Mouse (Mus musculus): ENCODE data around the gene Cacul1. TPM values are rescaled to one million over a fixed set of nuclear protein-coding genes. Genes with fewer than 3 reads are reported as not detected.
A peak's percentile ranks its signal among the peaks of the same experiment; 100 is the strongest.

Cacul1 gene
- polyA plus RNA-seq, 1 experiment from 2014 or later: 18.6 TPM

GRCm38 (mm10) chr19:60583201-60583600 lies 2.4 kb upstream of the Cacul1 start:
- Histone ChIP-seq H3K4me2 (no peak overlapping the region), H3K36me3 (no peaks in the 10 kb centered on the region), H3K9ac (no peak overlapping the region), H3K27ac (no peak overlapping the region), H3K4me3 (no peak overlapping the region), H3K27me3 (no peaks in the 10 kb centered on the region), H3K9me3 (no peaks in the 10 kb centered on the region), H3K4me1 (peaks cover 14% of the 10 kb centered on the region)
- 90% methylated on average over 2 of the region's 2 CpGs for WGBS
- no peak for ATAC-seq (ENCODE audit: insufficient number of reproducible peaks, low FRiP score, low TSS enrichment, low read depth)

GRCm38 (mm10) chr19:60581377-60582290 lies 809 bp upstream of the Cacul1 start:
- peak overlapping the region; percentile 53 for H3K4me2 ChIP-seq
- peak overlapping the region; percentile 96 for H3K4me3 ChIP-seq
- H3K9ac ChIP-seq: 0 out of 2 replicates have a peak overlapping the region, but pooled peaks have one; percentile 35
- peak overlapping the region; percentile 90 for H3K27ac ChIP-seq
- no peaks in the 10 kb centered on the region for H3K9me3 ChIP-seq
- ATAC-seq (ENCODE audit: insufficient number of reproducible peaks, low FRiP score, low TSS enrichment, low read depth): no peak; the same call in 1 of the 2 replicates
- H3K36me3 ChIP-seq: no peaks in the 10 kb centered on the region
- H3K4me1 ChIP-seq: peaks cover 14% of the 10 kb centered on the region
- WGBS: 38% methylated on average over 4 of the region's 4 CpGs
- no peaks in the 10 kb centered on the region for H3K27me3 ChIP-seq

- Histone ChIP-seq H3K9ac (peak overlapping the region; percentile 92), H3K4me2 (peak overlapping the region; percentile 53), H3K9me3 (no peaks in the 10 kb centered on the region), H3K27me3 (no peaks in the 10 kb centered on the region), H3K4me1 (peaks cover 14% of the 10 kb centered on the region), H3K36me3 (0 out of 2 replicates have a peak, but pooled peaks cover 3% of the 10 kb centered on the region), H3K27ac (peak overlapping the region; percentile 90), H3K4me3 (peak overlapping the region; percentile 96)
- under 1% methylated on average over 32 of the region's 34 CpGs for WGBS
- ATAC-seq (ENCODE audit: insufficient number of reproducible peaks, low FRiP score, low TSS enrichment, low read depth): 0 out of 2 replicates have a peak, but pooled peaks have one; percentile 8
Measured at GRCm38 (mm10) chr19:60579771-60580581, 849 bp downstream of the Cacul1 start.

- 91% methylated on average over 1 of the region's 1 CpGs for WGBS
- H3K4me3 ChIP-seq: no peak overlapping the region
- no peak for ATAC-seq (ENCODE audit: insufficient number of reproducible peaks, low FRiP score, low TSS enrichment, low read depth)
- 0 out of 2 replicates have a peak, but pooled peaks cover 7% of the 10 kb centered on the region for H3K36me3 ChIP-seq
- H3K4me2 ChIP-seq: no peak overlapping the region
- H3K27ac ChIP-seq: no peak overlapping the region
- no peaks in the 10 kb centered on the region for H3K9me3 ChIP-seq
- peaks cover 14% of the 10 kb centered on the region for H3K4me1 ChIP-seq
- H3K27me3 ChIP-seq: no peaks in the 10 kb centered on the region
- no peak overlapping the region for H3K9ac ChIP-seq
Measured at GRCm38 (mm10) chr19:60576741-60577140, 4.1 kb downstream of the Cacul1 start.

- no peaks in the 10 kb centered on the region for H3K27me3 ChIP-seq
- ATAC-seq (ENCODE audit: insufficient number of reproducible peaks, low FRiP score, low TSS enrichment, low read depth): no peak
Measured at GRCm38 (mm10) chr19:60560497-60560896, 20.3 kb downstream of the Cacul1 start.

GRCm38 (mm10) chr19:60554866-60555438 lies 25.9 kb downstream of the Cacul1 start:
- Histone ChIP-seq H3K4me1 (no peaks in the 10 kb centered on the region), H3K36me3 (peaks cover 13% of the 10 kb centered on the region; the same call in 1 of the 2 replicates), H3K4me3 (no peak overlapping the region), H3K27me3 (no peaks in the 10 kb centered on the region), H3K9ac (no peak overlapping the region), H3K9me3 (no peaks in the 10 kb centered on the region), H3K4me2 (no peak overlapping the region), H3K27ac (no peak overlapping the region)
- no peak for ATAC-seq (ENCODE audit: insufficient number of reproducible peaks, low FRiP score, low TSS enrichment, low read depth)
- WGBS: 71% methylated on average over 4 of the region's 4 CpGs

More at GRCm38 (mm10) chr19:60560497-60560896, 20.3 kb downstream of the Cacul1 start:
- Histone ChIP-seq H3K36me3 (peaks cover 6% of the 10 kb centered on the region; the same call in 1 of the 2 replicates), H3K4me2 (no peak overlapping the region), H3K4me3 (no peak overlapping the region), H3K9me3 (no peaks in the 10 kb centered on the region), H3K4me1 (no peaks in the 10 kb centered on the region), H3K9ac (no peak overlapping the region), H3K27ac (no peak overlapping the region)

- Histone ChIP-seq H3K4me2 (no peak overlapping the region), H3K9ac (no peak overlapping the region), H3K4me3 (no peak overlapping the region), H3K27me3 (no peaks in the 10 kb centered on the region), H3K36me3 (peaks cover 12% of the 10 kb centered on the region; the same call in 1 of the 2 replicates), H3K9me3 (no peaks in the 10 kb centered on the region), H3K4me1 (no peaks in the 10 kb centered on the region), H3K27ac (no peak overlapping the region)
- no peak for ATAC-seq (ENCODE audit: insufficient number of reproducible peaks, low FRiP score, low TSS enrichment, low read depth)
Measured at GRCm38 (mm10) chr19:60553501-60553900, 27.3 kb downstream of the Cacul1 start.

- Histone ChIP-seq H3K9me3 (no peaks in the 10 kb centered on the region), H3K4me3 (no peak overlapping the region), H3K27me3 (no peaks in the 10 kb centered on the region), H3K4me2 (no peak overlapping the region), H3K36me3 (peaks cover 13% of the 10 kb centered on the region; the same call in 1 of the 2 replicates), H3K4me1 (no peaks in the 10 kb centered on the region), H3K27ac (no peak overlapping the region), H3K9ac (no peak overlapping the region)
- WGBS: 86% methylated on average over 2 of the region's 2 CpGs
- no peak for ATAC-seq (ENCODE audit: insufficient number of reproducible peaks, low FRiP score, low TSS enrichment, low read depth)
Measured at GRCm38 (mm10) chr19:60543302-60543701, 37.5 kb downstream of the Cacul1 start.

- 89% methylated on average over 2 of the region's 2 CpGs for WGBS
- no peak overlapping the region for H3K4me3 ChIP-seq
- no peak overlapping the region for H3K27ac ChIP-seq
- H3K27me3 ChIP-seq: no peaks in the 10 kb centered on the region
- H3K4me2 ChIP-seq: no peak overlapping the region
- H3K4me1 ChIP-seq: no peaks in the 10 kb centered on the region
- H3K9me3 ChIP-seq: no peaks in the 10 kb centered on the region
- ATAC-seq (ENCODE audit: insufficient number of reproducible peaks, low FRiP score, low TSS enrichment, low read depth): no peak
- peaks cover 25% of the 10 kb centered on the region for H3K36me3 ChIP-seq
- no peak overlapping the region for H3K9ac ChIP-seq
Measured at GRCm38 (mm10) chr19:60531897-60532296, 48.9 kb downstream of the Cacul1 start.

- no peak for ATAC-seq (ENCODE audit: insufficient number of reproducible peaks, low FRiP score, low TSS enrichment, low read depth)
- H3K4me1 ChIP-seq: no peaks in the 10 kb centered on the region
- H3K27me3 ChIP-seq: no peaks in the 10 kb centered on the region
- peaks cover 22% of the 10 kb centered on the region; the same call in 1 of the 2 replicates for H3K36me3 ChIP-seq
- H3K4me2 ChIP-seq: no peak overlapping the region
- 98% methylated on average over 1 of the region's 1 CpGs for WGBS
- no peak overlapping the region for H3K27ac ChIP-seq
- H3K4me3 ChIP-seq: no peak overlapping the region
- no peaks in the 10 kb centered on the region for H3K9me3 ChIP-seq
- H3K9ac ChIP-seq: no peak overlapping the region
Measured at GRCm38 (mm10) chr19:60530171-60530570, 50.7 kb downstream of the Cacul1 start.

- Histone ChIP-seq H3K36me3 (peaks cover 22% of the 10 kb centered on the region; the same call in 1 of the 2 replicates), H3K4me3 (no peak overlapping the region), H3K27me3 (no peaks in the 10 kb centered on the region), H3K4me1 (no peaks in the 10 kb centered on the region), H3K9ac (no peak overlapping the region), H3K9me3 (no peaks in the 10 kb centered on the region), H3K4me2 (no peak overlapping the region), H3K27ac (no peak overlapping the region)
- WGBS: 86% methylated on average over 1 of the region's 1 CpGs
- no peak for ATAC-seq (ENCODE audit: insufficient number of reproducible peaks, low FRiP score, low TSS enrichment, low read depth)
Measured at GRCm38 (mm10) chr19:60529302-60529701, 51.5 kb downstream of the Cacul1 start.
